Mouse (Mus musculus): Measurements from ENCODE around the gene Atf5.

Gene Atf5

GRCm38 (mm10) chr7:44816470-44817021 is at the start of gene Atf5:
Gene Atf5 (minus strand): TSS chr7:44816658.
- DNase-seq (ENCODE audit: low spot score): no peak

- no peak for DNase-seq (ENCODE audit: low spot score)
Measured at GRCm38 (mm10) chr7:44864595-44865542, 48.4 kb upstream of the Atf5 start.

- no peak for DNase-seq (ENCODE audit: low spot score)
Measured at GRCm38 (mm10) chr7:44863982-44864494, 47.6 kb upstream of the Atf5 start.

- DNase-seq (ENCODE audit: low spot score): no peak
Measured at GRCm38 (mm10) chr7:44863210-44863609, 46.8 kb upstream of the Atf5 start.

- no peak for DNase-seq (ENCODE audit: low spot score)
Measured at GRCm38 (mm10) chr7:44862434-44862833, 46.0 kb upstream of the Atf5 start.

- no peak for DNase-seq (ENCODE audit: low spot score)
Measured at GRCm38 (mm10) chr7:44861429-44861816, 45.0 kb upstream of the Atf5 start.

- DNase-seq (ENCODE audit: low spot score): no peak
Measured at GRCm38 (mm10) chr7:44860576-44861428, 44.3 kb upstream of the Atf5 start.

- no peak for DNase-seq (ENCODE audit: low spot score)
Measured at GRCm38 (mm10) chr7:44859896-44860295, 43.4 kb upstream of the Atf5 start.

- no peak for DNase-seq (ENCODE audit: low spot score)
Measured at GRCm38 (mm10) chr7:44857905-44858304, 41.4 kb upstream of the Atf5 start.

- DNase-seq (ENCODE audit: low spot score): peak; percentile 91
Measured at GRCm38 (mm10) chr7:44857042-44857552, 40.6 kb upstream of the Atf5 start, which contains the start of gene Pnkp. Gene Pnkp (plus strand): TSS chr7:44857139.

GRCm38 (mm10) chr7:44856265-44856916 is 39.9 kb upstream of the Atf5 start:
- DNase-seq (ENCODE audit: low spot score): no peak

GRCm38 (mm10) chr7:44855036-44855435 is 38.6 kb upstream of the Atf5 start:
- DNase-seq (ENCODE audit: low spot score): no peak

- no peak for DNase-seq (ENCODE audit: low spot score)
Measured at GRCm38 (mm10) chr7:44854356-44855031, 38.0 kb upstream of the Atf5 start.

- DNase-seq (ENCODE audit: low spot score): no peak
Measured at GRCm38 (mm10) chr7:44853596-44854355, 37.3 kb upstream of the Atf5 start.

- DNase-seq (ENCODE audit: low spot score): no peak
Measured at GRCm38 (mm10) chr7:44853065-44853464, 36.6 kb upstream of the Atf5 start.

- no peak for DNase-seq (ENCODE audit: low spot score)
Measured at GRCm38 (mm10) chr7:44852259-44853027, 36.0 kb upstream of the Atf5 start.

GRCm38 (mm10) chr7:44851625-44852234 is 35.3 kb upstream of the Atf5 start:
- no peak for DNase-seq (ENCODE audit: low spot score)

GRCm38 (mm10) chr7:44850789-44851624 is 34.5 kb upstream of the Atf5 start:
- DNase-seq (ENCODE audit: low spot score): no peak

Data from left cerebral cortex, adult 11 months (tissue).